ENCODE assay signal across 21 mouse cellular contexts in the genomic region with DNA sequence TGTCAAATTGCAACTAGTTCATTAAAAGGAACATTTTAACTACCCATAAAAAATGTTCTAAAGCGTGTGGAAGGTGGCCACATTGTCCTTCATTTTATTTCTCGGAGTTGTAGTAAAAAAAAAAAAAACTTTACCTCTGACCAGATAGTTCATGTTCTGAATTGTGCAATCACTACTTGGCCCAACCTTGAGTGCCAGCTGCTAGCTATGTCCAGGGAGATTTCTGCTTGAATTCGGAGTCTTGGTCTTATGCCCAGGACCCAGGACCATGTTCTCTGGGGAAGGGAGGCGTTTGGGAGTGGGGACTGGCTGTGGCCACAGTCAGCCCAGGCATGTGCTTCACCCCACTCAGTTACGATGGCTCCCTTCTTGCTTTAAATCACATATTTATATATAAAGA. TPM values are rescaled to one million over a fixed set of nuclear protein-coding genes. Genes with fewer than 3 reads are reported as not detected.
DNase-seq lines count a peak whose midpoint lies in the region; ATAC-seq lines count a peak whose summit lies in the region.
"Had no signal": no experiment of that assay in that cellular context is flagged by ENCODE, and none has a peak within 500 bp of the region (broad histone marks: within the 10 kb centered on the region; RNA-seq: fewer than 3 reads in every experiment).

No protein-coding gene starts in this region.

- no peaks in the 10 kb centered on the region for H3K27me3 ChIP-seq in kidney, embryonic 14.5 days (ENCODE audit: control insufficient read depth, insufficient read depth, low read length)
- H3K27me3 ChIP-seq: embryonic facial prominence, embryonic 15.5 days; hindbrain, embryonic 12.5 days; limb, embryonic 15.5 days; midbrain, embryonic 15.5 days had no signal

- no peak overlapping the region for H3K4me2 ChIP-seq in kidney, embryonic 14.5 days (replicated peaks; ENCODE audit: low read depth, low read length)
- H3K4me2 ChIP-seq: embryonic facial prominence, embryonic 15.5 days; heart, embryonic 11.5 days; hindbrain, embryonic 12.5 days; limb, embryonic 15.5 days; midbrain, embryonic 15.5 days had no signal

- no peaks in the 10 kb centered on the region for H3K36me3 ChIP-seq in kidney, embryonic 14.5 days (ENCODE audit: control insufficient read depth, insufficient read depth, low read length)
- H3K36me3 ChIP-seq: embryonic facial prominence, embryonic 15.5 days; forebrain, embryonic 10.5 days; hindbrain, embryonic 12.5 days; limb, embryonic 15.5 days; midbrain, embryonic 15.5 days had no signal

- WGBS in kidney, embryonic 14.5 days = 87% methylated on average over 5 of the region's 5 CpGs

- no peak for ATAC-seq in kidney, embryonic 14.5 days (ENCODE audit: low FRiP score, low TSS enrichment)
- ATAC-seq: forebrain, postnatal 0 days; liver, postnatal 0 days; midbrain, embryonic 15.5 days had no signal

- H3K9me3 ChIP-seq in kidney, embryonic 14.5 days (ENCODE audit: control insufficient read depth, low read length) = no peaks in the 10 kb centered on the region
- H3K9me3 ChIP-seq: embryonic facial prominence, embryonic 15.5 days; forebrain, embryonic 10.5 days; hindbrain, embryonic 12.5 days; limb, embryonic 15.5 days; midbrain, embryonic 15.5 days had no signal

- DNase-seq in adrenal gland, adult (ENCODE audit: inconsistent age in 2 of 2, low spot score in 1 of 2) = peak; percentile 25 to 77
- DNase-seq in adrenal gland, postnatal 4 days (ENCODE audit: low spot score in 2 of 2) = no peak
- DNase-seq in kidney, adult 9 months = peak; percentile 28
- DNase-seq in 416B (ENCODE audit: low read depth) = peak; percentile 52
- peak; percentile 34 for DNase-seq in fat pad, adult 2 months (ENCODE audit: extremely low read depth, low read depth, low spot score)
- no peak for DNase-seq in urinary bladder, adult 2 months (ENCODE audit: low spot score)
- no peak for DNase-seq in thymus, postnatal 0 days (ENCODE audit: low spot score)
- DNase-seq: cerebellum, adult 11-12 months; cerebellum, postnatal 25 days; forebrain, postnatal 0 days; heart, postnatal 14 days; liver, postnatal 0 days; right cerebral cortex, postnatal 14 days; thymus, adult 2 months had no signal

- no peak overlapping the region for H3K27ac ChIP-seq in kidney, embryonic 14.5 days (ENCODE audit: low read depth, low read length)
- H3K27ac ChIP-seq: embryonic facial prominence, embryonic 15.5 days; forebrain, embryonic 10.5 days; hindbrain, embryonic 12.5 days; limb, embryonic 15.5 days; midbrain, embryonic 15.5 days had no signal

- H3K4me3 ChIP-seq in kidney, embryonic 14.5 days (ENCODE audit: low read length) = no peak overlapping the region
- H3K4me3 ChIP-seq: embryonic facial prominence, embryonic 15.5 days; forebrain, embryonic 10.5 days; hindbrain, embryonic 12.5 days; limb, embryonic 15.5 days; midbrain, embryonic 15.5 days had no signal

- H3K9ac ChIP-seq in kidney, embryonic 14.5 days (ENCODE audit: low read depth, low read length) = no peak overlapping the region
- H3K9ac ChIP-seq: embryonic facial prominence, embryonic 15.5 days; forebrain, postnatal 0 days; hindbrain, embryonic 12.5 days; limb, embryonic 15.5 days; liver, postnatal 0 days; midbrain, embryonic 15.5 days had no signal

- H3K4me1 ChIP-seq in kidney, embryonic 14.5 days (ENCODE audit: control insufficient read depth, insufficient read depth, low read length) = no peaks in the 10 kb centered on the region
- H3K4me1 ChIP-seq: hindbrain, embryonic 12.5 days; midbrain, embryonic 15.5 days had no signal

RNA-seq across cellular contexts. Expression of a gene that starts 54.9 kb away (rescaled TPM):
- total RNA-seq in adrenal gland, postnatal 4 days (2021) = 100 to 1,000 TPM; 161 TPM
- 126 and 179 TPM in 2 replicates for polyA plus RNA-seq in kidney, embryonic 14.5 days (2014; fragmentation: Nextera tagmentation; extraction: Ambion mirVana)
- 120 and 149 TPM in 2 replicates for polyA plus RNA-seq in urinary bladder, adult 2 months (2012; rRNA removed)
- polyA plus RNA-seq in thymus, postnatal 0 days (2015; fragmentation: Nextera tagmentation; extraction: Ambion mirVana) = 203 and 216 TPM in 2 replicates

RNA-seq across cellular contexts. Expression of a gene that starts 59.3 kb away (rescaled TPM):
- 10 to 100 TPM; 84.7 to 89.5 TPM for total RNA-seq in adrenal gland, postnatal 4 days (2021)
- polyA plus RNA-seq in kidney, embryonic 14.5 days (2014; fragmentation: Nextera tagmentation; extraction: Ambion mirVana) = 265 and 292 TPM in 2 replicates
- polyA plus RNA-seq in urinary bladder, adult 2 months (2012; rRNA removed) = 208 and 227 TPM in 2 replicates
- 196 and 200 TPM in 2 replicates for polyA plus RNA-seq in thymus, postnatal 0 days (2015; fragmentation: Nextera tagmentation; extraction: Ambion mirVana)

Comparison
In these comparisons a context has a peak if more than half of its experiments do, and no peak if none do; other contexts are left out.
1. DNase-seq: peak in adrenal gland, adult (2 of 2), kidney, adult 9 months (single experiment), 416B (single experiment) and fat pad, adult 2 months (single experiment); none in adrenal gland, postnatal 4 days (0 of 2), urinary bladder, adult 2 months (single experiment) and thymus, postnatal 0 days (single experiment).